Mouse (Mus musculus): ENCODE data around the gene 4930544G11Rik. TPM values are rescaled to one million over a fixed set of nuclear protein-coding genes. Genes with fewer than 3 reads are reported as not detected.

The 4930544G11Rik gene
- polyA plus RNA-seq, 1 experiment: not detected

GRCm38 (mm10) chr6:65923501-65924084, 28.8 kb upstream of the 4930544G11Rik start:
- Histone ChIP-seq H3K4me3 (no peak overlapping the region), H3K4me2 (ENCODE audit: low read depth) (no peak overlapping the region), H3ac (ENCODE audit: control insufficient read depth, insufficient read length) (no peak overlapping the region), H3K27me3 (ENCODE audit: control insufficient read depth, insufficient read depth, insufficient read length) (no peaks in the 10 kb centered on the region), H3K79me2 (ENCODE audit: control insufficient read depth, insufficient read depth) (no peaks in the 10 kb centered on the region), H3K36me3 (ENCODE audit: control insufficient read depth, insufficient read depth) (no peaks in the 10 kb centered on the region)
- TF ChIP-seq SRF (IDR thresholded peaks at IDR 0.05; ENCODE audit: control insufficient read depth, insufficient read length, low read depth) (no peak), REST (IDR thresholded peaks at IDR 0.05; ENCODE audit: insufficient read depth, insufficient read length) (no peak)

- no peaks in the 10 kb centered on the region for H3K79me2 ChIP-seq (ENCODE audit: control insufficient read depth, insufficient read depth)
- no peak overlapping the region for H3K4me3 ChIP-seq
- TF ChIP-seq POLR2A (IDR thresholded peaks at IDR 0.05; ENCODE audit: insufficient read length, low read depth) (no peak), REST (IDR thresholded peaks at IDR 0.05; ENCODE audit: insufficient read depth, insufficient read length) (no peak), MAX (IDR thresholded peaks at IDR 0.05; ENCODE audit: low read depth) (no peak), MYOD1 (IDR thresholded peaks at IDR 0.05; ENCODE audit: control insufficient read depth in 1 of 3, insufficient read length in 2 of 3, low read depth in 2 of 3) (no peak), TCF3 (IDR thresholded peaks at IDR 0.05; ENCODE audit: insufficient read length, low read depth) (no peak), E2F4 (IDR thresholded peaks at IDR 0.05; ENCODE audit: insufficient read depth) (no peak), CEBPB (IDR thresholded peaks at IDR 0.05; ENCODE audit: insufficient read depth, poor library complexity, severe bottlenecking) (no peak), TCF12 (IDR thresholded peaks at IDR 0.05; ENCODE audit: insufficient read depth, poor library complexity, severe bottlenecking) (no peak), USF1 (IDR thresholded peaks at IDR 0.05; ENCODE audit: low read depth) (no peak), MYOG (IDR thresholded peaks at IDR 0.05; ENCODE audit: control insufficient read depth in 1 of 3, insufficient read depth in 1 of 3, insufficient read length in 2 of 3, low read depth in 2 of 3) (no peak), POLR2AphosphoS2 (IDR thresholded peaks at IDR 0.05; ENCODE audit: insufficient read length, low read depth) (no peak)
- H3K36me3 ChIP-seq (ENCODE audit: control insufficient read depth, insufficient read depth): peaks cover 8% of the 10 kb centered on the region
- no peak overlapping the region for H3ac ChIP-seq (ENCODE audit: control insufficient read depth, insufficient read length)
- H3K4me2 ChIP-seq (ENCODE audit: low read depth): no peak overlapping the region
- no peaks in the 10 kb centered on the region for H3K27me3 ChIP-seq (ENCODE audit: control insufficient read depth, insufficient read depth, insufficient read length)
Measured at GRCm38 (mm10) chr6:65925737-65926333, 26.6 kb upstream of the 4930544G11Rik start.

DNA sequence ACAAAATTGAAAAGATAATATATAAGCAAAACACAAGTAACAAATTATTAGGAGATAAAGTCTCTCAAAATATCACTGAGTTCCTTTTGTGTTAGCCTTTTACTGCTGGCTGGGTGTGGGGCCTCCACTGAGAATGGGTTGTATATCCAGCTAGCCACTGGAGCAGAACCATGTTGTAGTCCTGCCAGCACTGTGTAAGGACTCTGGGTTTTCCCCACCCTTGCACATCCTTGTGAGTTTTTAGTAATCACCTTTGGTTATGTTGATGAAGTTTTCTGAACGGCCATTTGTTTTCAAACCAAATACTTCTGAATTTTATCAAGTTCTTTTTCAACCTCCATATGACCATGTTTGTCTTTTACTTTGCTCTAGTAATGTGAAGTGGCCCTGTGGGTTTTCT, 21.9 kb upstream of the 4930544G11Rik start:
- Histone ChIP-seq H3K36me3 (ENCODE audit: control insufficient read depth, insufficient read depth) (peaks cover 18% of the 10 kb centered on the region), H3K4me2 (ENCODE audit: low read depth) (no peak overlapping the region), H3K79me2 (ENCODE audit: control insufficient read depth, insufficient read depth) (no peaks in the 10 kb centered on the region), H3ac (ENCODE audit: control insufficient read depth, insufficient read length) (no peak overlapping the region), H3K4me3 (no peak overlapping the region), H3K27me3 (ENCODE audit: control insufficient read depth, insufficient read depth, insufficient read length) (no peaks in the 10 kb centered on the region)
- no peak for TF ChIP-seq POLR2A (IDR thresholded peaks at IDR 0.05; ENCODE audit: insufficient read length, low read depth)
- TF ChIP-seq REST (IDR thresholded peaks at IDR 0.05; ENCODE audit: insufficient read depth, insufficient read length): no peak
- no peak for TF ChIP-seq TCF12 (IDR thresholded peaks at IDR 0.05; ENCODE audit: insufficient read depth, poor library complexity, severe bottlenecking)
- TF ChIP-seq MYOG (IDR thresholded peaks at IDR 0.05; ENCODE audit: control insufficient read depth in 1 of 3, insufficient read depth in 1 of 3, insufficient read length in 2 of 3, low read depth in 2 of 3): no peak
- no peak for TF ChIP-seq CEBPB (IDR thresholded peaks at IDR 0.05; ENCODE audit: insufficient read depth, poor library complexity, severe bottlenecking)
- no peak for TF ChIP-seq E2F4 (IDR thresholded peaks at IDR 0.05; ENCODE audit: insufficient read depth)
- no peak for TF ChIP-seq MYOD1 (IDR thresholded peaks at IDR 0.05; ENCODE audit: control insufficient read depth in 1 of 3, insufficient read length in 2 of 3, low read depth in 2 of 3)
- no peak for TF ChIP-seq USF1 (IDR thresholded peaks at IDR 0.05; ENCODE audit: low read depth)
- no peak for TF ChIP-seq TCF3 (IDR thresholded peaks at IDR 0.05; ENCODE audit: insufficient read length, low read depth)
- no peak for TF ChIP-seq POLR2AphosphoS2 (IDR thresholded peaks at IDR 0.05; ENCODE audit: insufficient read length, low read depth)
- TF ChIP-seq MAX (IDR thresholded peaks at IDR 0.05; ENCODE audit: low read depth): no peak
- TF ChIP-seq SRF (IDR thresholded peaks at IDR 0.05; ENCODE audit: control insufficient read depth, insufficient read length, low read depth): no peak

GRCm38 (mm10) chr6:65932776-65933175, 19.6 kb upstream of the 4930544G11Rik start:
- Histone ChIP-seq H3K36me3 (ENCODE audit: control insufficient read depth, insufficient read depth) (peaks cover 30% of the 10 kb centered on the region), H3K4me3 (no peak overlapping the region), H3ac (ENCODE audit: control insufficient read depth, insufficient read length) (no peak overlapping the region), H3K4me2 (ENCODE audit: low read depth) (no peak overlapping the region), H3K79me2 (ENCODE audit: control insufficient read depth, insufficient read depth) (no peaks in the 10 kb centered on the region), H3K27me3 (ENCODE audit: control insufficient read depth, insufficient read depth, insufficient read length) (no peaks in the 10 kb centered on the region)
- no peak for TF ChIP-seq TCF12 (IDR thresholded peaks at IDR 0.05; ENCODE audit: insufficient read depth, poor library complexity, severe bottlenecking)
- no peak for TF ChIP-seq MYOD1 (IDR thresholded peaks at IDR 0.05; ENCODE audit: control insufficient read depth in 1 of 3, insufficient read length in 2 of 3, low read depth in 2 of 3)
- TF ChIP-seq USF1 (IDR thresholded peaks at IDR 0.05; ENCODE audit: low read depth): no peak
- TF ChIP-seq SRF (IDR thresholded peaks at IDR 0.05; ENCODE audit: control insufficient read depth, insufficient read length, low read depth): no peak
- TF ChIP-seq REST (IDR thresholded peaks at IDR 0.05; ENCODE audit: insufficient read depth, insufficient read length): no peak

- H3K79me2 ChIP-seq (ENCODE audit: control insufficient read depth, insufficient read depth): no peaks in the 10 kb centered on the region
- no peak overlapping the region for H3K4me3 ChIP-seq
- TF ChIP-seq POLR2A (IDR thresholded peaks at IDR 0.05; ENCODE audit: insufficient read length, low read depth) (no peak), SRF (IDR thresholded peaks at IDR 0.05; ENCODE audit: control insufficient read depth, insufficient read length, low read depth) (no peak), POLR2AphosphoS2 (IDR thresholded peaks at IDR 0.05; ENCODE audit: insufficient read length, low read depth) (no peak), REST (IDR thresholded peaks at IDR 0.05; ENCODE audit: insufficient read depth, insufficient read length) (no peak), MYOG (IDR thresholded peaks at IDR 0.05; ENCODE audit: control insufficient read depth in 1 of 3, insufficient read depth in 1 of 3, insufficient read length in 2 of 3, low read depth in 2 of 3) (no peak)
- H3K27me3 ChIP-seq (ENCODE audit: control insufficient read depth, insufficient read depth, insufficient read length): no peaks in the 10 kb centered on the region
- H3K36me3 ChIP-seq (ENCODE audit: control insufficient read depth, insufficient read depth): peaks cover 30% of the 10 kb centered on the region
- no peak overlapping the region for H3K4me2 ChIP-seq (ENCODE audit: low read depth)
- no peak overlapping the region for H3ac ChIP-seq (ENCODE audit: control insufficient read depth, insufficient read length)
Measured at GRCm38 (mm10) chr6:65933177-65933576, 19.2 kb upstream of the 4930544G11Rik start.

Measured in myocyte (in vitro differentiated cells).